Mouse (Mus musculus) myocyte (in vitro differentiated cells): ENCODE measurements around the gene Ap2a1. TPM values are rescaled to one million over a fixed set of nuclear protein-coding genes. Genes with fewer than 3 reads are reported as not detected.

Experiments
- H3K27me3 ChIP-seq: one replicate; pipeline ENCODE4 v1.6.1; 2011; ENCODE audit not compliant: control insufficient read depth, insufficient read depth, insufficient read length
- H3K36me3 ChIP-seq: one replicate; pipeline ENCODE4 v1.6.1; 2011; ENCODE audit not compliant: control insufficient read depth, insufficient read depth
- H3K4me2 ChIP-seq: one replicate; pipeline ENCODE4 v1.6.1; 2011; ENCODE audit warnings: low read depth, control low read depth
- H3K4me3 ChIP-seq: one replicate; pipeline ENCODE4 v1.5.1; 2011; ENCODE audit warnings: mild to moderate bottlenecking, control low read depth, moderate library complexity
- H3K79me2 ChIP-seq: one replicate; pipeline ENCODE4 v1.6.1; 2011; ENCODE audit not compliant: control insufficient read depth, insufficient read depth
- H3ac ChIP-seq: one replicate; pipeline ENCODE4 v1.6.1; 2011; ENCODE audit not compliant: control insufficient read depth, insufficient read length
- CEBPB ChIP-seq: IDR thresholded peaks from 2 replicates; pipeline ENCODE4 v1.6.1; 2011; ENCODE audit warnings: mild to moderate bottlenecking, moderate library complexity; ENCODE audit not compliant: poor library complexity, insufficient read depth, severe bottlenecking
- E2F4 ChIP-seq: IDR thresholded peaks from one replicate; pipeline ENCODE4 v1.6.1; 2011; ENCODE audit warnings: mild to moderate bottlenecking, control low read depth, moderate library complexity; ENCODE audit not compliant: insufficient read depth
- MAX ChIP-seq: IDR thresholded peaks from one replicate; pipeline ENCODE4 v1.6.1; 2011; ENCODE audit warnings: low read depth, mild to moderate bottlenecking, control low read depth
- MYOD1 ChIP-seq, 3 experiments: IDR thresholded peaks; one replicate each; pipeline ENCODE4 v1.6.1; 2011; ENCODE audit warnings: control low read depth in 2 of 3, low read depth in 2 of 3, mild to moderate bottlenecking in 2 of 3, moderate library complexity in 1 of 3; ENCODE audit not compliant: insufficient read length in 2 of 3, control insufficient read depth in 1 of 3
- MYOG ChIP-seq, 3 experiments: IDR thresholded peaks; one replicate each; pipeline ENCODE4 v1.6.1; 2011; ENCODE audit warnings: control low read depth in 2 of 3, low read depth in 2 of 3, mild to moderate bottlenecking in 2 of 3; ENCODE audit not compliant: insufficient read length in 2 of 3, control insufficient read depth in 1 of 3, insufficient read depth in 1 of 3
- POLR2A ChIP-seq: IDR thresholded peaks from one replicate; pipeline ENCODE4 v1.6.1; 2011; ENCODE audit warnings: low read depth, mild to moderate bottlenecking, control low read depth, moderate library complexity; ENCODE audit not compliant: insufficient read length
- POLR2AphosphoS2 ChIP-seq: IDR thresholded peaks from one replicate; pipeline ENCODE4 v1.6.1; 2011; ENCODE audit warnings: low read depth, control low read depth; ENCODE audit not compliant: insufficient read length
- REST ChIP-seq: IDR thresholded peaks from one replicate; pipeline ENCODE4 v1.6.1; 2011; ENCODE audit warnings: mild to moderate bottlenecking, control low read depth, moderate library complexity; ENCODE audit not compliant: insufficient read depth, insufficient read length
- SRF ChIP-seq: IDR thresholded peaks from one replicate; pipeline ENCODE4 v1.6.1; 2011; ENCODE audit warnings: low read depth; ENCODE audit not compliant: control insufficient read depth, insufficient read length
- TCF12 ChIP-seq: IDR thresholded peaks from one replicate; pipeline ENCODE4 v1.6.1; 2011; ENCODE audit warnings: mild to moderate bottlenecking, control low read depth; ENCODE audit not compliant: poor library complexity, insufficient read depth, severe bottlenecking
- TCF3 ChIP-seq: IDR thresholded peaks from one replicate; pipeline ENCODE4 v1.6.1; 2011; ENCODE audit warnings: low read depth, control low read depth; ENCODE audit not compliant: insufficient read length
- USF1 ChIP-seq: IDR thresholded peaks from one replicate; pipeline ENCODE4 v1.6.1; 2011; ENCODE audit warnings: low read depth, mild to moderate bottlenecking, control low read depth, moderate library complexity
- polyA plus RNA-seq: library from polyadenylated mRNA; unstranded; fragments of >200 nt; fragmentation: generic; extraction: Trizol; gene quantifications from one replicate; pipeline ENCODE4 v1.2.1, GENCODE M21; 2012; ENCODE audit warnings: missing spikeins

Ap2a1 gene
- polyA plus RNA-seq, 1 experiment, result 125 TPM

DNA sequence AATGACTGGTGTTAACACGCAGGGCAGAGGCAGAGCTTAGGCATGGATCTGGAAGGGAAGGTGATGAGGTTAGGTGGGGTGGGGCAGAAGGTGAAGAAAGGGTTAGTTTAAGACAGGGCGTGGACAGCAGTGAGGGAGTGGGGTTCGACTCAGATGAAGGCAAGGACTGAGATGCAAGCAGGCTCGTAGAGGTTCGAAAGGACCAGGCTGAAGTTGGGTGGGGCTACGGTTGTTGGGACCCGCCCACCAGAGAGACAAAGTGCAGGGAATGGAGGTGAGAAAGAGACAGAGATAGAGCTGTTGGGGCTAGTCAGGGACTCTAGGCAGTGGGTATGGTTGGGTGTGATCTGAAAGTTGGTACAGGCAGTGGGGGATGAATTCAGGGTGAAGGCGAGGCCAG lies 33.0 kb upstream of the Ap2a1 start:
- no peaks in the 10 kb centered on the region for H3K36me3 ChIP-seq
- TF ChIP-seq MAX (no peak), TCF12 (no peak), CEBPB (no peak), TCF3 (no peak), MYOG (IDR thresholded peaks at IDR 0.05; ENCODE audit: control insufficient read depth in 1 of 3, insufficient read depth in 1 of 3, insufficient read length in 2 of 3, low read depth in 2 of 3) (no peak), MYOD1 (IDR thresholded peaks at IDR 0.05; ENCODE audit: control insufficient read depth in 1 of 3, insufficient read length in 2 of 3, low read depth in 2 of 3) (no peak), E2F4 (no peak), POLR2AphosphoS2 (no peak), REST (no peak), SRF (no peak), USF1 (no peak), POLR2A (no peak)
- no peak overlapping the region for H3K4me3 ChIP-seq
- H3K4me2 ChIP-seq, result no peak overlapping the region
- no peak overlapping the region for H3ac ChIP-seq
- no peaks in the 10 kb centered on the region for H3K79me2 ChIP-seq
- H3K27me3 ChIP-seq, result no peaks in the 10 kb centered on the region

DNA sequence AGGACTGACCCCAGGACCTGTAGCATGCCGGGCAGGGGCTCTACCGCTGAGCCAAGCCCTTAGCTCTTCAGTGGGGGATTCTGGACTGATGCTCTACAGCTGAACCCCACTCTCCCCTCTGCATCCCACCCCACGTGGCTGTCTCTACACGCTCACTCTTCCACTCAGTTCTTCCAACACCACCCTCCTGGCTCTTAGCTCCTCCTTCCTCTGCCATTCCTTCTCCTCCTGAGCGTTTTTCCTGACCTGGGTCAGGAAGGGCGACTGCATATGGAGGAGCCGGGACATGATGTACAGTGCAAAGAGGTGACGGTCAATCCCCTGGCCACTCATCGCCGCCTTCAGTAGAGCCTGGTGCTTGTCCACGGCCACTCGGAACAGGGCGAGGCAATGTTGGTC lies 31.2 kb upstream of the Ap2a1 start:
- TF ChIP-seq CEBPB (no peak), POLR2A (no peak), E2F4 (no peak), USF1 (no peak), MYOD1 (IDR thresholded peaks at IDR 0.05; ENCODE audit: control insufficient read depth in 1 of 3, insufficient read length in 2 of 3, low read depth in 2 of 3) (no peak), POLR2AphosphoS2 (no peak), SRF (no peak), TCF3 (no peak), MYOG (IDR thresholded peaks at IDR 0.05; ENCODE audit: control insufficient read depth in 1 of 3, insufficient read depth in 1 of 3, insufficient read length in 2 of 3, low read depth in 2 of 3) (no peak), TCF12 (no peak), REST (no peak), MAX (no peak)
- no peak overlapping the region for H3ac ChIP-seq
- H3K79me2 ChIP-seq, result no peaks in the 10 kb centered on the region
- H3K4me2 ChIP-seq, result no peak overlapping the region
- no peak overlapping the region for H3K4me3 ChIP-seq
- no peaks in the 10 kb centered on the region for H3K36me3 ChIP-seq
- H3K27me3 ChIP-seq, result no peaks in the 10 kb centered on the region

DNA sequence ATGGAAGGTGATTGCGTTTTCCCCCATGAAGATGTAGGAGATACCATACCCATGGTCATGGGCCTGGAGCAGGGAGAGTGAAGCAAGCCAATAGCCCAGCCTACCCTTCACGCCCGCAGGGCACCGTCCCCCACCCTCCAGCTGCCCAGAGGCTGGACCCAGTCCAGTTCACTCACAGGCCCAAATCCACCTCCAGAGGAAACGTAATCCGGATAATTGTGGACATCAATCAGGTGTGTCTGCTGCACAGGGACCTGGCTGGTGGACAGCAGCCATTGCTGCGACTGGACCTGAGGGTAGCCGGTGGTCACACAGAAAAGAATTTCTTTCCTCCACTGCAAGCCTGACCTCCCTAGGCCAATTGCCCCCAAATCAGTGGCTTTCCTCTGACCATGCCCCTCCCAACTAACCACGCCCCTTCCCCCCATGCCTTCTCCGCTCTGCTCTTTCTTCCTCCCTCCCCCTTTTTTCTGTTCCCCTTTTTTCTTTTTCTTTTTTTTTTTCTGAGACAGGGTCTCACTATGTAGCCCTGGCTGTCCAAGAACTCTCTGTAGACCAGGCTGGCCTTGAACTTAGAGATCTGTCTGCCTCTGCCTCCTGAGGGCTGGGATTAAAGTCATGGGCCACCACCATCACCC lies 30.7 kb upstream of the Ap2a1 start:
- no peaks in the 10 kb centered on the region for H3K79me2 ChIP-seq
- TF ChIP-seq POLR2AphosphoS2, result no peak
- no peak for TF ChIP-seq CEBPB
- no peak for TF ChIP-seq MYOD1 (IDR thresholded peaks at IDR 0.05; ENCODE audit: control insufficient read depth in 1 of 3, insufficient read length in 2 of 3, low read depth in 2 of 3)
- TF ChIP-seq REST, result no peak
- TF ChIP-seq E2F4, result no peak
- no peak for TF ChIP-seq POLR2A
- TF ChIP-seq USF1, result no peak
- no peak for TF ChIP-seq MAX
- no peak for TF ChIP-seq TCF3
- no peak for TF ChIP-seq SRF
- no peak for TF ChIP-seq MYOG (IDR thresholded peaks at IDR 0.05; ENCODE audit: control insufficient read depth in 1 of 3, insufficient read depth in 1 of 3, insufficient read length in 2 of 3, low read depth in 2 of 3)
- no peak for TF ChIP-seq TCF12
- H3K4me3 ChIP-seq, result no peak overlapping the region
- no peak overlapping the region for H3K4me2 ChIP-seq
- no peaks in the 10 kb centered on the region for H3K36me3 ChIP-seq
- H3K27me3 ChIP-seq, result no peaks in the 10 kb centered on the region
- no peak overlapping the region for H3ac ChIP-seq

DNA sequence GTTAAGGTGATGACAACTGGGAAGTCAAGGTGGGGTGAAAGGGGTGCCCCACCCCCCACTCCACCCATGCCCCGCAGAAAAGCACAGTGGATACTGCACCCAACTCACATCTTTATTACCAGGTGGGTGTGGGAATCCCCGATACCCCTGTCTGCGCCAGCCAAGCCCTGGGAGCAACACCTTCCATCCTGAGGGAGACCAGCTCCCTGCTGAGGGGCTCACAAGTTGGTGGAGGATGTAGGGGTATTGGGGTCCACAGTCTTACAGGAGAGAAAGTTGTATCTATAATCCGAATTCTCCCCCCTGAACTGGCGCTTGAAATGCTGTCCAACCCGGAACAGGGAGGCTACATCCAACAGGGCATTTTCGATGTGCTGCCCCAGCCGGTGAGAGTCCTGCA lies 30.0 kb upstream of the Ap2a1 start:
- Histone ChIP-seq H3K4me3 (no peak overlapping the region), H3K4me2 (no peak overlapping the region), H3ac (no peak overlapping the region), H3K36me3 (no peaks in the 10 kb centered on the region), H3K27me3 (no peaks in the 10 kb centered on the region), H3K79me2 (no peaks in the 10 kb centered on the region)
- TF ChIP-seq POLR2AphosphoS2 (no peak), POLR2A (no peak), TCF12 (no peak), CEBPB (no peak), SRF (no peak), MAX (no peak), MYOG (IDR thresholded peaks at IDR 0.05; ENCODE audit: control insufficient read depth in 1 of 3, insufficient read depth in 1 of 3, insufficient read length in 2 of 3, low read depth in 2 of 3) (no peak), MYOD1 (IDR thresholded peaks at IDR 0.05; ENCODE audit: control insufficient read depth in 1 of 3, insufficient read length in 2 of 3, low read depth in 2 of 3) (no peak), TCF3 (no peak), E2F4 (no peak), USF1 (no peak), REST (no peak)
